Mouse (Mus musculus): Measurements from ENCODE around the gene Tm4sf20. TPM values are rescaled to one million over a fixed set of nuclear protein-coding genes. Genes with fewer than 3 reads are reported as not detected.

Gene Tm4sf20
- total RNA-seq, 4 experiments from 2014 or later: not detected

Other genes starting within 250 kb of the Tm4sf20 start
- gene Col4a4, start 181.6 kb downstream of the Tm4sf20 start, total RNA-seq (2022): 1 to 10 TPM; 2.5 to 4.7 (median 4.3) TPM
- 1 to 10 TPM in 2 of 4 experiments, under 1 TPM in 2; 0.73 to 1.5 (median 1.00) TPM for gene Col4a3, start 181.5 kb downstream of the Tm4sf20 start, total RNA-seq (2022)
- 100 to 1,000 TPM; 150 to 163 (median 154) TPM for gene Mff, start 43.6 kb downstream of the Tm4sf20 start, total RNA-seq (2022)
- gene Gm47791, start 2.8 kb upstream of the Tm4sf20 start, total RNA-seq (2022): not detected
- gene Agfg1, start 71.0 kb upstream of the Tm4sf20 start, total RNA-seq (2022): 10 to 100 TPM; 23.8 to 28.7 (median 26.0) TPM
- gene A030005L19Rik, start 144.9 kb upstream of the Tm4sf20 start, total RNA-seq (2022): not detected
- not detected for gene A030014E15Rik, start 156.5 kb upstream of the Tm4sf20 start, total RNA-seq (2022)
- gene Gm6217, start 162.9 kb upstream of the Tm4sf20 start, total RNA-seq (2022): not detected
- not detected for gene A030003K21Rik, start 174.9 kb upstream of the Tm4sf20 start, total RNA-seq (2022)
- gene Gm7544, start 187.6 kb upstream of the Tm4sf20 start, total RNA-seq (2022): not detected
- gene Gm47955, start 191.8 kb upstream of the Tm4sf20 start, total RNA-seq (2022): not detected
- not detected for gene Gm47959, start 232.1 kb upstream of the Tm4sf20 start, total RNA-seq (2022)

All from heart, adult 8-10 months (tissue).